Mouse (Mus musculus) adrenal gland, postnatal 25 days (tissue): ENCODE measurements around the gene Igfbp7. TPM values are rescaled to one million over a fixed set of nuclear protein-coding genes. Genes with fewer than 3 reads are reported as not detected.

Experiments
- DNase-seq: peaks from one replicate; pipeline ENCODE4 v3.0.0; 2021; ENCODE audit warnings: mixed read lengths
- total RNA-seq: library from RNA; stranded (reverse); gene quantifications from 2 replicates; pipeline ENCODE4 v1.2.3, GENCODE M21; 2021

Igfbp7 gene
- total RNA-seq, 1 experiment from 2014 or later: 885 TPM

DNA sequence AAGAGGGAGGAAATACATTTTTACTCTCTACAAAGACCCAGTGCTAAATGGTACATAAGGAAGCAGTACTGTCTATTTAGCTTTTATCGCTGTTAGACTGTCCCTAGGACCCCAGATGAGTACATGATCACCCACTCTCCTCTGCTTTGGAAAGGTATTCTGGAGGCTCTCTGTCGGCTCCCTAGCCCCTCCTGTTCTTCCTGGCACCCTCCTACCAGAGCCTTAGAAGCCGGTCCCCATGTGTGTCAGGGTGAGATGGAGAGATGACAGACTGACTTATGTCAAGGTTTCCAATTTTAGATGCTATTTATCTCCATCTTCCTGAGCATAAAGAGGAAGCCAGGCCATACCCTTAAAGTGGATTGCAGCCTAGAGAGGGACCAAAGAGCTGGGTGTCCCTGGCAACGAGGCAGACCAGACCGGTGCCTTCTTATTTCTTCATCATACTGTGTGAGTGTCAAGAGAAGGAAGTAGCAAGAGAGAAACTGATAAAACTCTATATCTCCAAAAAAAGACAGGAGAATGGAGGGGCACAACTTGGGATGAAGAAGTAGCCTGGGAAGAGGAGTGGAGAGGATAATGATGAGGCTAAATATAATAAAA, 2.3 kb downstream of the Igfbp7 start:
- no peak for DNase-seq

DNA sequence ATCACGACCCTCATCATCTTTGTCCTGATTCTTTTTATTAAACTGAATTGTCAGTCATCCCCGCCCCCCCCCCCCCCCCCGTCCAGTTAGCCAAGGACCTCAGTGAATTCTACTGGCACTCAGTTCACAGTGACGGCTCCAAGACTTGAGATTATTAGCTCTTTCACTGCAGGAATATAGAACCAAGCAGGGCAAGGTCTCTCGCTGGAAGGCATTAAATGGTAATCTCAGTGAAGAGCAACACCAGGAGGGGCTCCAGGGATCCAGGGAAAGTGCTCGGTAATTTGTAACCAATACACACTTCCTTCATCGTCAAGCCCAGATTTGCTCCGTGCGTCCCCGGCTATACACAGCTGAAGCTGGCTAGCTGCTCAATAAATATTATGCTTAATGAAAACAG, 2.9 kb downstream of the Igfbp7 start:
- no peak for DNase-seq

DNA sequence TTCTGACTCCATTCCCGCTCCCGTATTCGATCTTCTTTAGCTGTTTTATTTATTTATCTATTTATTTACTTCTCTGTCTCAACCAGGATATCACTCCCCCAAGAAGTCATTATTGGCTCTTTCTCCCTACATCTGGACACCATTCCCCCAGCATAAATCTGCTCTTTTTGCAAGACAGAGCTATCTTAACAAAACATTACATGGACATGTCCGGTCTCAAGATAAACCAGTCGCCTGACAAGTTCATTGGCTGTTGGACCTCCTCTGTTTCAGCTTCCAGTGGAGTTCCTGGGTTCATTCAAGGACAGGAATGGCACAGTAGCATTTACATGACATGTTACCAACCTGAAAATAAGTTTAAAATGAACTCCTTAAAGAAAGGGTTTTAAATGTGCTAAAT, 4.9 kb downstream of the Igfbp7 start:
- no peak for DNase-seq

DNA sequence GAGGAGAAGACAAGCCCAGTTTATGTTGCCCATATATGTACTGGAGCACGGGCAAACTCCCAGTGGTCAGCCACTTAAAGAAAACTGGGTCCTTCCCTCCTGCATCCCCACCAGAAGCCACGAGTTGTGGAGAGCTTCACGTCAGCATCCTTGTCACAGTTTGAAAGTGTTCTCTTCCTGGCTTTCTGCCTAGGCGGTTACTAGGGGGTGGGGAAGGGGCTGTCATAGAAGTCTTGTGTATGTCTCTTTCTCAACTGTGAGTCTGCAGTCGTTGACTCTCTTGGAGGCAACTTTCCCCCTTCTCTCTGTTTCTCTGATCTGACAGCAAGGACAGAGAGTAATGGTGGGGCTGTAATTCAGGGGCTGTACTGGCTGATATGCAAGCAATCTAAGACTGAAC, 5.7 kb downstream of the Igfbp7 start:
- no peak for DNase-seq

DNA sequence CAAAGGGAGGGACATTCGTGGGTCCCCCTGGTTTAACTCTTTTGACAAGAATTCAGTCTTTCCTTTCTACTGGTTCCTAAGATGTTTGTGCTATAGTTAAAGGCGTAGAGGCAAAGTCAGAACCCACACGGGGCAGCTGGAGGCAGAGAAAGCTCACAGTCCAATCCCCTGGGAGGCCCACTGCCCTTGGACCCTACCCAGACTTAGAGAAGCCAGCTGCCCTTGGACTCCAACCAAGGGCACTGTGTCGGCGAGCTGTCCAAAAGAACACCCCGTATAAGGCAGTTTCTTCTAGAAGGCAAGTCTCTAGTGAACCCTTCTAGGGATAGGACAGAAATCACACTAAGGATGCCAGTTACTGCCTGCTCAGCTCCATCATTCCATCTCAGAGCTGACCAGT, 7.0 kb downstream of the Igfbp7 start:
- DNase-seq: peak; percentile 52

DNA sequence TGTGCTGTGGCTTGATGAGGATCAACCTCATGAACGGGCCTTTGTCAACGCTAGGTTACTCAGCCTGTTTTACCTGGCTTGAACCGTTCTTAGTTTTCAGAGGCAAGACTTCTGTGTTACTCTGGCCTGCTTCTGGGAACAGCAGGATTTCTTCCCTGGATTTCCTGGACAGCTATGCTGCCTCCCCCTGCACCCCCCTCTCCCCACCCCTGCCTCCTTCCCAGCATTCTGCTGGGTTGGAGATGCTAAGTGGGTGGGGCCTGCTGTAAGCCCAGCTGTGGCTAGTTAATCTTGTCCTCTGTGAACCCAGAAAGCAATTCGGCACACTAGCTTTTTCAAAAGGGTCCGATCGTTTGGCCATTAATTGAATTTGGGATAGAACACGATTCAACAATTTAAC, 7.7 kb downstream of the Igfbp7 start:
- DNase-seq: no peak

DNA sequence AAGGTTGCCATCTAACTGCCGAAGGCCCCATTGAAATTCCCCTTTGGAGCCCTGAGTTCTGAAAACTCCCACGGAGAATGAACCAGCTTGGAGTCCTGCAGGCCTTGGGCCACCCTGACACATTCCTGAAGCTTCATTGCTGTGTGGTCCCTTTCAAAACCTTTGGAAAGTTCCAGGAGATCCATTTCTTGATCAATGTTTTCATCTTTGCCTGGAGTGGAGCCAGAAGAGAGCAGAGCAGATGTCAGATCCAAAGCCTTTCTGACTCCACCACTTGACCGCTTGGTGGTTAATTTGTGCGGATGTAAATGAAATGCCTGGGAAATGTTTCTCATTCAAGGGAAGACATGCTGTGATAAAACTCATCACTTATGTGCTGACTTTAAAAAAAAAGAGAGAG, 8.8 kb downstream of the Igfbp7 start:
- DNase-seq: no peak

DNA sequence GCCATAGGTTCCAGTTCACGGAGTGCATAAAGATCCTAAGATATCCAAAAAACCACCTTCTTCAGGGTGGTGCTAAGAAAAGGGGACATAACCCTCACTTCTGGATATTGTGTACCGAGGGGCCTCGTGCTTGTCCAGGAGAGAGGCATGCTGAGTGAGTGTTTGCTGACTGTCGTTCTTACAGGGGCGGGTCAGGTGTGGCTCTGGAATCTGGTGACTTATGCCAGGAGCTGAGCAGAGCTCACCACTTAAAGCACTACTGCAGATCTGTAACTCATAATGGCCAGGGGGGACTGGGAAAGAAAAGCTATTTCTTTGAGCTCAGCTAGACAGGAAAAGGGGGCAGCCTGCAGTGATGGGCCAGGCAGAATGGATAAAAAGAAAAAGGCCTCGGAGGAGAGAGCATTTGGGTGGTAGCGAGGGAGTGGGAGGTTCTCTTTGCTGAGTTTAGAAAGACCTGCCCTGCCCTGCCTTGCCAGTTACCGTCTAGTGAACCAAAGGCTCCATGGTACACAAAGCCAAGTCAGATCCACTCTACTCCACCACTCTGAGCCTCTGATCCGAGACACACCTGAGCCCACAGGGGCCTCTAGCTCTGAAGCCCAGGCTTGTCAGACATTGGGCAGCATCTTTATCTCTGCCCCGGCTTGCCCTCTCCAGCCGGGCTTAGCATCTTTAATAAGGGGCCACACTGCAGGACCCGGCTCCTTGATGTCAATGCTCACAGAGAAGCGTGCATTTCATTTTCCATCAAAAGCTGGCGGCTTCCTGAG, 9.4 kb downstream of the Igfbp7 start:
- no peak for DNase-seq

DNA sequence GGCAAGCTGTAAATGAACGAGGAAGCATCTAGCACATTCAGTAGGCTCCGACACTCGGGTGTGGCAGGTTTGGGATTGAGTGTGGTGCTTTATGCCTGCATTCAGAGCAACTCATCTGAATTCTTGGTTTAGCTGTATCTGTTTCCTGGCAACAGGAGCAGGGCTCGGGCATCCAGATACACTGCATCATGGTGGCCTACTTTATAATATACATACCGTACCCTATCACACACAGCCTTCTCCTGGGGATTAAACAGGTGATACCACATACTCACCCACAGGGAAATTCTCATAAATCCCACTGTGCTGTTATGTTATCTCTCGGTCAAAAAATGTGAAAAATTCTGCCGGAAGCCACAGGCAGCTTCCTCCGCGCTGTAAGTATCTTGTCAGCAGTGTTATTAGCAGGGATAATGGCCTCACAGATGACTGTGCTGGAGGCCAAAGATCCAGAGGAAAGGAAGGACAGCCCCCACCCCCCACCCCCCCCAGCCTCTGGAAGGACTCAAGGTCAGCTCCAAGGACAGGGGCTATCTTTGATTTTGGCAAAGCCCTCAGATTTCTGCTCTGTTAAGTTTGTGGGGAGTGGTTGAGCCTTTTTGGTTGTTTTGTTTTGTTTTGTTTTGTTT, 13.7 kb downstream of the Igfbp7 start:
- DNase-seq: no peak

DNA sequence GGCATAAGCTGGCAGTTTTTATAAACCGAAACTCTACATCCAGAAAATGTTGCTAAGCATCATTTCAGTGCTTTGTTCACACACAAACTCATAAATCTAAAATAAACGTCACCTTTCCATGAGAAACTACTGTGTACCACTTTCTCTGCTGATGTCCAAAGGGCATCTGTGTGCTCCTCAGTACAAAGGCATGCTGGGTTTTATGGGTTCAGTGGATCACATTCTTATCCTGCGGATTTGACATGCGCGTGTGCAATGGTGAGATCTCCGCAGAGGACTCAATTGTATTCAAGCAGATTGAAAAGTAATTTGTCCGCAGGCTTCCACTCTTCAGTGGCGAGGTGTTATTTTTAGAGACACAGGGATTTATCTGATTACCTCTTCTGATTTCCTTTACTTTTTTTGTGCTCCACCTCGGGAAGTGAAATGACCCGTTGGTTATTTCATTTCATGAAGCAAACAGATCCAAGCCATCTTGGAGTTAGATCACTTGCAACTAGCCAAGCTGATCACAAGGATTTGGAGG, 14.7 kb downstream of the Igfbp7 start:
- no peak for DNase-seq

DNA sequence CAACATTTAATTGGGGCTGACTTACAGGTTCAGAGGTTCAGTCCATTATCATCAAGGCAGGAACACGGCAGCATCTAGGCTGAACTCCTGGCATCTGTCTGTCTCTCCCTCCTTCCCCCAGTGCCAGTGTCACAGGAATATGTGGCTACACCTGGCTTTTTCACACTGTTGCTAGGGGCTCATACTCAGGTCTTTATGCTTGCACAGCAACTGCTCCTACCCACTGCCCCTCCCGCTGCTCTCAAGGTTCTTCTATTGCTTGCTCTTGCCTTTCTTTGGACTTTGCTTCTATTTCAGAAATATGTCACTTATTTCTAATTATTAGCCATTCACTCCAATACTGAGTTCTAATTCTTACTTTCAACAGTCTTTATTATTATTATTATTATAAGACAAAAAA, 17.6 kb downstream of the Igfbp7 start:
- DNase-seq: no peak

DNA sequence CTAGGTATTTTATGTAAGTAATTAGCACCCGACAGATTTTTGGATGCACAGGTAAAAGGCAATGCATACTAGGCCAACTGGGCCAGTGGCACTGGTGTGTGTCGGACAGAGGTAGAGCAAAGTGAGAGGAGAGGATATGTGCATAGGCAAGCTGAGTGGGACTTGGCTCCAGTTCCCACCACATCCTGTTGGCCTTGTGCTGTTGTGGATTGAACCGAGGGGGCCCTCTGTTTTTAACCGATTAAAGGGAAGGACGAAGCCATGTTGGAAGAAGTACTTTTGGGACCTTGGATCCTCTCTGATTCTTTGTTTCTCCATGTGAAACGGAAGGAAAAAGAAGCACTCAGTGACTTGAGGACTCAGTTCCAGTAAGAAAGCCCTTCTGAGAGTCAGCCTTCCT, 19.5 kb downstream of the Igfbp7 start:
- DNase-seq: no peak

DNA sequence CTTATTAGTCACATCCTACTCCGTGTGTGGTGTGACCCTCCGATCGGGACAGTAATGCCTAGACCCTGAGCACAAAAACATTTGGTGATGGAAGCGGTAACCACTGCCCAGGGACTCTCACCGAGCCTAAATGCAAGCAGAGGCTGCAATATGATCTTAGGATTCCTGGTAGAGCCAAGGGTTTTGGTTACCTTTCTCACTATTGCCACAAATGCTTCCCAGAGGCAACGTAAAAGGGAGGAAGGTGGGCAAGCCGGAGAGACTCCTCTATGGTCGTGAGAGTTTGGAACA, 20.5 kb downstream of the Igfbp7 start:
- no peak for DNase-seq

DNA sequence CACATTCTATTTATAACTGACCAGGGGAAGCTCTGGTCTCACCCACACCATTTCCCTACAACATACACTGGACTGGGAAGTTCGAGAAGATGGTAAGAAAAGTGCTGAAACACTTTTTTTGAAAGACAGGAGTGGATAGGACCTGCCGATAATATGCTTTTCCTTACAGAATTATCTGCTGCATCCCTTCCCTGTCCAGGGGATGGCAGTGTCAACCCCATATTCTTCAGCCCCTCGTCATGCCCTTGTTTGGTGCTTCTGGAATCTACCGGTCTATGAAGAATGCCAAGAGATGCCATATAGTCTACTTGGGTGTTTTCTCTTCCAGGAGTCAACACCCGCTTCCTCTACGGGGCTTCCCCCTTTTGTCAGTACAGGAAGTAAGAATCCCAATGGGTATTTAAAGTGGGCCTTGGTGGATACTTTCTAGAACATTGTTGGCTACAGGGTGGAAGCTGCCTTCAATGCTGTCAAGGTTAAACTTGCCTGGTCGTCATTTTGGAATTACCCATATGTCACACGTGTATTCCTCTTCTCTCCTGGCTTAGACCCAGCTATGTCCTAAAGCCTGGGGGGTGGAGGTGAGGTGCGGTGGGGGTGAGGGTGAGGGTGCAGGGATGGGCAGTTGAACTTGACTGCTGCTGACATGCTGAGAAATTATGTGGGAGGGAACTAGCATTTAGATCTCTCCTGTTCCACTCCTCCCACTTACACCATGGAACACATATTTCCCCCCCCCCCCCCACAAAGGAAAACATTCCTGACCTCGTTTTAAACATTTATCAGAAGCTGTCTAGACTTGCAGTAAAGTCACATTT, 21.0 kb downstream of the Igfbp7 start:
- no peak for DNase-seq

DNA sequence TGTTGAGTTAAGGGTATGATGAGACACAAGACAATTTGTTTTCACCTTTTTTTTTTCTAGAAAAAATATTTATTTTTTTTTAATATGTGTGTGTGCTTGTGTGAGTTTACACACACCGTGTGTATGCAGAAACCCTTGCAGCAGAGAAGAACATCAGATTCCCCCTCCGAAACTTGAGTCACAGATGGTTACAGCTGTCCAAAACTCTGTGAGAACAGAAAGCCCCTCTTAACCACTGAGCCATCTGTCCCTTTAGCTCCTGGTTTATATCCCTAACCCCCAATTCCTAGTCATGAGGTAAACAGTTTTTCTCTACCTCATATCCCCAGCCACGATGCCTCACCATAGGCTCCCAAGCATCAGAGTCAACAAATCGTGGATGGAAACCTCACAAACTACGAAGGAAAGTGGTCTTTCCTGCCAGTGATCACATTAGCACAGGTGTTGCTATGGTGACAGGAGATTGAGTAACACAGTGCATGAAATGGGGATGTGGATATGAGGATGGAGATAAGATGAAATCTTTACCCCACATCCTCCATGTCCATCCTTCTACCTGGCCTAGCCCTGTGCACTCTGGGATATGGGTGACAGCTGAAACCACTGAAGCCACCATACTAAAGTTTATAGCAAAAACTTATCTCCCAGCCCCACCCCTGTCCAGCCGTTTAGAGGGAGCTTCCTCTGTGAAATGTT, 21.8 kb downstream of the Igfbp7 start:
- no peak for DNase-seq

DNA sequence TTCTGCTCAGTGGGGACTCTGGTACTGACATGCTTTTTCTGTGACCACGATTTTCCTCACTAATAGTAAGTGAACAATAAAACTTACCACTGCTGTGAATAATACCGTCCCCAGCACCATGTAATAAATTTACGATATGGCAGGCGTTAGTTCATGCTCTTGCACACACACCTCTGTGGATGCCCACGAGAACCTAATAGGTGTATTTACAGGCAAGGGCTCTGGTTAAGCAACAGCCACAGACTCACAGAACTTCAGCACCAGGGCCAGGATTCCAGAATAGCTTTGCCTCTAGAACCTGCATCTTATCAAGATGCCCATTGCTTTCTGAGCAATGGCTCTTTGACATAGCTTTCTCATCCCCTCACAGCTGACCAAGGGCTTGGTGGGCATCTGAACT, 22.6 kb downstream of the Igfbp7 start:
- no peak for DNase-seq

DNA sequence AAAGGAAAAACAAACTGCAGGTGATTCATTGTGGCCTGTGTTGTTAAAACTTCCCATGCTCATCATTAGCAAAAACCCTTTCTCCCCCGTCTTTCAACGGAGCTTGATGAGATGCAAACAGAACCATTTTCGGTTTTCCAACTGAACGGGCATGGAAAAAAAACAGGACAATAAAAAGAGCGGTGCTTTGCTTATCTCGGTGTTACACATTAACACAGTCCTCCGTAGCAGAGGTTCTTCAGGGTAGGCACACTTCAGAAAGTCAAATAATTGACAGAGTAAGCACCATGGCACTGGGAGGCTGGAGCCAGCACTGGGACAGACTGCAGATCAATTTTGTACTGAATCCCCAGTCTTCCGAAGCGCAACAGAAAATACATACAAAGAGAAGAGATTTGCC, 23.1 kb downstream of the Igfbp7 start:
- no peak for DNase-seq

DNA sequence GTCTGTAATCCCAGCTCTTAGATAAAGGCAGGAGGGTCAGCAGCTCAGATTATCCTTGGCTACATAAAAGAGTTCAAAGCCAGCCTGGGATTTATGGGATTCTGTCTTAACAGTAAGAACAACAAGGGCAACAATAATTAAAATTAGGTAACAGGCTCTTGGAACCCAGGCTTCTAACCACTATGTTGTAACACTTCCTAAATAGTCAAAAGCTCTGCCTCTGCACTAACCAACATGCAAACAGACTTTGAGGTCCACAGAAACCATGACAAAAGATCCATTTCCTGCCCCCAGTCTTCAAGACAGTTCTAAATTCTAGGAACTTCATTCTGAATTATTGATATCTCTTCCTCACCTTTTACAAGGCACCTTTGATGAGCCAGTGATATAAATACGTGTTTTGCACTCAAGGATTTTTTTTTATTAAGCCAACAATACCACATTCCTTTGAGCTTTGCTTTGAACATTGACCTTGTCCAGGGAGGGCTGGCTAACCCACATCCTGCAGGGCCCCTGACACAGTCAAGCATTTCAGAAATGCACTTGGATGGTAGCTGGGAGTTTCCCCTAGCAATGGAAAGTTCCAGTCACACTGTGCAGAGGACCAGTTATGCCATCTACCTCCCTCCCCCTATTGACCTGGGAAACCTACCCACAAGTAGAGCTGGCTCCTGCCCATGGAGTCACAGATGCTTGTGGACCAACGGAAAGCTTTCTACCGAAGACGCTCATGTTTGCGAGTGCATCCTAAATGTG, 23.9 kb downstream of the Igfbp7 start:
- no peak for DNase-seq

DNA sequence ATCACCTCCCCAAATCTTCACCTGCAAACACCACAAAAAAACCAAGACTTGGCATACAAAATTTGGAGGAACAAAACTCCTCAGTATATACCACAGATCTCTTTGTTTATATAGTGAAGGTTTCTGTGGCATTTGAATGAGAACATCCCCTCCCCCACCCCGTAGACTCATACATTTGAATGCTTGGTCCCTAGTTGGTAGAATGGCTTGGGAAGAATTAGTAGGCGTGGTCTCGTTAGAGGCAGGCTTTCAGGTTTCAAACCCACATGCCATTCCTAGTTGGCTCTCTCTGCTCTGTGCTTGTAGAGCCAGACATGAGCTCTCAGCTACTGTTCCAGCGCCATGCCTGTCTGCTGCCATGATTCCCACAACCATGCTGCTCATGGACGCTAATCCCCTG, 26.2 kb downstream of the Igfbp7 start:
- no peak for DNase-seq

DNA sequence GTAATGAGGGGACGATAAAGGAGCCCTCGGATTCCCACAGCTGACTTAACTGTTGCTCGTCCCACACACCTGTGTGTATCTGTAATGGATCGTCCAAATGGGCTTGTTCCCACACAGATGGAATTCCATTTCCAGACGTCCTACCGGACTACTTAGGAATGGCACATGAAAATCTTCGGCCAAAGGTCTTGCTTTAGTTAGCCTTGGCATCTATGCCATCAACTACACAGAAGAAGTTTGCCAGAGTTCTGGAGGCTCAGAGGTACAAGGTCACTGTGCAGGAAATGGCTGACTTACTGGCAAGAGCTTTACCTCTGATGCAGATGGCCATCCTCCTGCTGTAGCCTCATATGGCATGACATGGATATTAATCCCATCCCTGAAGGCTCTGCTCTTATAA, 26.6 kb downstream of the Igfbp7 start:
- DNase-seq: no peak

DNA sequence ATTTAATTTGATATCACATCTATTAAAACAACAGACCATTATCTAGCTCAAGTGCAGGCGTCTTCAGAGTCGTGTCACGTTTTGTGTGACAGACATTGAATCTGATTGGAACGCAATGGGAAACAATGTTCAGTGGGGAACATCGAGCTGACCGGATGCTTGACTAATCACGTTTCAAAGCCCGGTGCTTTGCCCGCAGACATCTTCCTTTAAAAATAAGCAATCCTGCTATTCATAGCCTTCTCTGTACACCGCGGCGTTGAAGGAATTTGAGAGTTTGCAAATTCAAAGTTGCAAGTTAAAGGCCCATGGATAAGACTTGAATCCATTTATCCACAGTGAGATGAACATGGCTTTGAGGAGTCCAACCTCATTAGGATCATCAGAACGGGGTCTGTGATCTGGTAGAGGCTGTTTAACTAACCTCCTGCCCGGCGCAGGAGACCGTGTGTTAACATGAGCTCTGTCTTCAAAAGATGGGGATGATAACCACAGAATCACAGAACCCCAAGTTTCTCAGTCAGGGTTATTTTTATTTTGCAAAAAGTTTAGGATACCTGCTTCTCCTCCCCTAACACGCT, 27.4 kb downstream of the Igfbp7 start:
- DNase-seq: no peak
